Mouse (Mus musculus) MEL (cell line): ENCODE measurements at regions not wholly inside any gene's neighbourhood (a gene's known extent, or its start where the extent isn't known, plus 50 kb on each side); places are given as distances from the start of the nearest gene placed in this dataset.

Source experiments
- E2F4 ChIP-seq: IDR thresholded peaks from 2 replicates; pipeline ENCODE4 v1.6.1; 2011; ENCODE audit warnings: low read depth, low read length, improper control_type of control experiment, borderline replicate concordance
- POLR2A ChIP-seq, 2 experiments: IDR thresholded peaks; 2 replicates each; pipeline ENCODE4 v1.6.1; 2011 to 2012; ENCODE audit warnings: low read length in 2 of 2, mild to moderate bottlenecking in 2 of 2, control low read depth in 1 of 2, improper control_type of control experiment in 1 of 2, low read depth in 1 of 2, moderate library complexity in 1 of 2; ENCODE audit not compliant: control insufficient read depth in 1 of 2, insufficient read depth in 1 of 2, poor library complexity in 1 of 2
- TAL1 ChIP-seq: IDR thresholded peaks from 2 replicates; pipeline ENCODE4 v1.6.1; 2012; ENCODE audit warnings: mild to moderate bottlenecking, inconsistent platforms, low read length, moderate library complexity, mixed read lengths
- UBTF ChIP-seq: IDR thresholded peaks from 2 replicates; pipeline ENCODE4 v1.6.1; 2012; ENCODE audit warnings: low read depth, mild to moderate bottlenecking, inconsistent platforms, low read length, improper control_type of control experiment, moderate library complexity, borderline replicate concordance; ENCODE audit not compliant: insufficient read depth

DNA sequence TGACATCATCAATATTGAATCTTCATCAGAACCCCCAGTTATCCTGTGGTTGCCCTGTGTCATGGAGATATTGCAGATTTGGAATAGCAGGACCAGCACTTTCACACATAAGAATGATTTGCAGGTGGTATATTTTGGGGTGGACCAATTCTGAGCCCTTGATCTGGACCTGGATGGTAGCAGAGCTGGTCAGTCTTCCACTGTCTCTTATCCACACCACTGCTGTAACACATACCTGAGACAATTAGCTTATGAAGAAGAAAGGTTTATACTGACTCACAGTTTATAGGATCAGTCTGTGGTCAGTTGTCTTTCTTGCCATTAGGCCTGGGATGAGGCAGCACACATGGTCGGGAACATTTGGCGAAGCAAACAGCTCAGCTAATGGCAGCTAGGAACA, 55.1 kb upstream of the Ltbp1 start:
- no peak for TF ChIP-seq E2F4
- no peak for TF ChIP-seq UBTF
- no peak for TF ChIP-seq TAL1
- TF ChIP-seq POLR2A (IDR thresholded peaks at IDR 0.05; ENCODE audit: control insufficient read depth in 1 of 2, insufficient read depth in 1 of 2, low read depth in 1 of 2, low read length in 2 of 2, poor library complexity in 1 of 2), result no peak
